Mouse (Mus musculus): Measurements from ENCODE around the gene Arhgdib.

DNA sequence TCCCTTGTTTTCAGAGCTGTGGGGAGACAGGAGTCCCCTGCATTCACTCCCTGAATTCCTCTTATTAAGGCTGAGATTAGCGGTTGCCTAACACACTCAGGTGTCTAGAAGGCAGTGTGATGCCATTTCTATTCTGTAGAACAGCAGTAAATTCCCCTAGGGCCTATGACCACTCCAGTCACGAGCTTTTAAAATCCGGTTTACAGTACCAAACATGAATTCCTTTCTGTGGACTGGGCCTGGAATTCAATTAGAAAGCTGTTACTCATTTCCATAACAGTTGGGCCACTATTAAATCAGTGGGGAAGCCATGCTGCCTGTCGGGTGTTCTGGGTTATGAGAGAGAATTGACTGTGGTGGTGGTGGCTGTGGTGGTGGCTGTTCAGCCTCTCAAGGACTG, 6.0 kb upstream of the Arhgdib start:
- TF ChIP-seq CTCF (IDR thresholded peaks at IDR 0.05; ENCODE audit: low read depth): no peak
- no peak for TF ChIP-seq EP300 (IDR thresholded peaks at IDR 0.05; ENCODE audit: low read depth)
